Mouse (Mus musculus) retina, postnatal 1 day (tissue): ENCODE measurements around the gene Tll1.
"Not testable (repeated sequence)": the region's sequence is repeated elsewhere in the genome, so short reads cannot be mapped to it uniquely, and the experiment has no call there.

Experiments used
- DNase-seq: peaks from one replicate; pipeline ENCODE4 v3.0.0-alpha.2; 2012

Tll1 gene

DNA sequence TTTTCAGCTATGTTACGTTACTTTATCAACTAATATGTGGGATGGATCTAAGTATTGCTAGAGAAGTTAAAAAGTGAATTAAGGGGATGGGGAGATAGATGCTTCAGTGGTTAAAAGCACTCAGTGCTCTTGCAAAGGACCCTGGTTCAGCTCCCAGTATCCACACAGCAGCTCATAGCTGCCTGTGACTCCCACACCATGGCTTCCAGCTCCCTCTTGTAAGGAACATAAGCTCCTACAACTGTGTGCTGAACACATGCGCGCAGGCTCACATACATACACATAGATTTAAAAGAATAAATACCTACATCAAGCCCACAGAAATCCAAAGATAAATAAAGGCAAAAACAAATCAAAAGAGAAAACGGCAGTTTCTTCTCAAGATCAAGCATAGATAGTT lies 148.5 kb downstream of the Tll1 start:
- no peak for DNase-seq

DNA sequence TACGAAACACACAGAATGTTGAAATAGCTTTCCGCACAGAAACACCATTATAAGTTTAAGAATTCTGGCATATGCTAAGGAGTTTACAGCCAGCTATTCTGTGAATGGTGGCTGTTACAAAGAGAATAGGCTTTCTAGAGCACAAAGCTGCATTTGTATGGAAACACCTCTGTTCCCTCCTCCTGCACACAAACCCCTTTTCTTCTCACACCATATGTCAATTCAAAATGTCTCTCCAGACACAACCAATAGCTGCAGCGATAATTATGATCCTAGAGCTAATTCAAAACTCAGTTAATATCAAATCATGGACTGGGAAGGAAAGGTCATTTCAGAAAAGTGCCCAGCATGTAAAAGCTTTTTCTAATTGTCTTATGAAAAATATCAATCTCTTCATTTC lies 157.5 kb downstream of the Tll1 start:
- peak; percentile 44 for DNase-seq

DNA sequence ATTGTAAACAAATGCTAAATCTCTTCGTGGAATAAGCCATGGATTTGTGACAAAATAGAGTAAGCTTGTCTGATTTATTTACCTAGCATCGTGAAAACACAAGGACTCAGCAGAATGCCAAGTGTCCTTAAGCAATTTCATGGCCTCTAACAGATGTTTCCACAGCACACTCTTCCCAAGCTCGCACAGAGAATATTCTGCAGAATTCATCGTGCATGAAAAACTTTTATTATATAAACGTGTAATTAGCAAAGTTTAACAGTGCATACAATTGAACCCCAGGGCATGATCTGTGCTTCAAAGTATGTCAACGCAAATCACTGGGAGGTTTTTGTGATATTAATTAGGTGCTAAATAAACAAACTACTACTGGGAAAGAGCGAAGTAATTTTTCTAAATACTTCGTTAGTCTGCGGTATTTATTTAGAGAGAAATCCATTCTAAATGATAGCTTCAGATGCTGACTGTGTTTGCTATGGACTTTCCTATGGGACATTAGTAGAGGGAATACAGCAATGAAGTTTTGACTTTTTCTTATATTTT lies 158.0 kb downstream of the Tll1 start:
- peak; percentile 37 for DNase-seq

GRCm38 (mm10) chr8:64041303-64041884 lies 164.7 kb downstream of the Tll1 start:
- no peak for DNase-seq

DNA sequence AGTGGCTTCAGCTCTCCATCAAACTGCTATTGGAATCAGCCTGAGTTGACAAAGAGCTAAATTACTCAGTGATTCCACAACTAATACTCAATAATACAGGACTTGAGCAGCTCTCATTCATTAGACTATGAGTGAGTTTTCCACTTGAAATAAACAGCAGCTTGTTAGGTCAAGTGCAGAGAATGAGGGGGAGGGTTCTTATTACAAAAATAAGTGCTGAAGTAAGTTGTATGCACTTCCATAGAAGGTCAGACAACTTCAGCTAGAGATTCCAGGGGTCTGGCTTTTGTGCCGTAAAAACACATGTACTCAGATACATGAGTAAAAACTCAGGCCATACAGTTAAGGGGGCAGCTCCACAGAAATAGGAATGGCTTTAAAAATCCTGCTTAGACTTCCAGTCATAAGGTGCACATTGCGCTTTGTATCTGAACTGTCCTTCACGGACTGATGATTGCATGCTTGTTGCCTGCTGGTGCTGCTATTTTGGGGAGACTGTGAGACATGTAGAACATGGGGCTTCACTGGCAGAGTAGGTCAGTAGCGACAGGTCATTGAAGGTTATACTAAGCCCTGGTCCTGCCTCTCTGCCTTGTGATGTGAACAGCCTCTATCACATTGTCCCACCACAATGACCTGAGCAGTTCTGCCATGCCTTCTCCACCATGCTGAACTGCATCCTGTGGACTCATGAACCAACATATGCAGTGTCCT lies 175.2 kb downstream of the Tll1 start:
- no peak for DNase-seq

DNA sequence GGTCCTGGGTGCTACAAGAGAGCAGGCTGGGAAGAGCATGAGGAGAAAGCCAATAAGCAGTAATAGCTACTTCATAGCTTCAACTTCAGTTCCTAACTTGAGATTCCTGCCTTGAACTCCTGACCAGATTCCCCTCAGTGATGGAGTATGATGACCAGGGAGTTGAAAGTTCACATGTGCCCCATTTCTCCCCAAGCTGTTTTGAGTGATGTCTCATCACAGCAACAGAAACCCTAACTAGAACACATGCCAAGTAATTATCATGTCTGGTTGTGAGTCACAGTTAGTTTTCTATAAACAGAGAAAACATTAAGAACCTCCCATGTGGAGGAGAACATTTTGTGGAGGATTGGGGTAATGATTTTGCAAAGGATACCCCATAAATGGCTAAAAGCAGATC lies 176.0 kb downstream of the Tll1 start:
- no peak for DNase-seq

GRCm38 (mm10) chr8:64029525-64029924 lies 176.5 kb downstream of the Tll1 start:
- DNase-seq = no peak

- DNase-seq = no peak
These were observed 181.7 kb downstream of the Tll1 start for GRCm38 (mm10) chr8:64024359-64024758.

DNA sequence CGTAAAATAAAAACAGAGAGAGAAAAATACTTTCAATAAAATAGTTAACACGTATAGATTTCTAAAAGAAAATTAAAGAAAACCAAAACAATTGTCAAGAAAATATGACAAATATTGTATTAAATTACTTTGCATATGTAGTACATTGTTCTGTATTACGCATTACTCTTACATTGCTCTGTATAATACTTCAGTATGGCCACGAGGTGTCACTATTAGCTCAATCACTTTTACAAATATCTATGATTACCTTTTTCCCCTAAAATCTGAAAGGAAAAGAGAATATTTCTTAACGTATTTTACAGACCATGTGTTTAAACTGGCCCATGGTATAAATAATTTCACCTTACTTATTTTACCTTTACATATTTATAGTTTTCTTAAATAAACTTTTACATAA lies 182.5 kb downstream of the Tll1 start:
- DNase-seq = peak; percentile 51

DNA sequence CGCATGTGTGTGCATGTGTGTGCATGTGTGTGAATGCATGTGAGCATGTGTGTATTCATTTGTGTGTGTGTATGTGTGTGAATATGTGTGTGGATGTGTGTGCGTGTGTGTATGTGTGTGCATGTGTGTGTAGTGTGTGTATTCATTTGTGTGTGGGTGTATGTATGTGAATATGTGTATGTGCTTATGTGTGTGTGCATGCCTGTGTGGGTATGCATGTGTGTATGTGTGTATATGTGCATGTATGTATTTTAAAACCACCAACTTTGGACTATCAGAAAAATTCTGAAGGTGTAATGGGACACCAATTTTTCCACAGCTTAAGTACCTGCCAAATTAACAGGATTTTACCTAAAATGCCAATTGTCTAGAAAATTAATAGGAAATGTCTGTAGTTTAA lies 183.0 kb downstream of the Tll1 start:
- DNase-seq = no peak

DNA sequence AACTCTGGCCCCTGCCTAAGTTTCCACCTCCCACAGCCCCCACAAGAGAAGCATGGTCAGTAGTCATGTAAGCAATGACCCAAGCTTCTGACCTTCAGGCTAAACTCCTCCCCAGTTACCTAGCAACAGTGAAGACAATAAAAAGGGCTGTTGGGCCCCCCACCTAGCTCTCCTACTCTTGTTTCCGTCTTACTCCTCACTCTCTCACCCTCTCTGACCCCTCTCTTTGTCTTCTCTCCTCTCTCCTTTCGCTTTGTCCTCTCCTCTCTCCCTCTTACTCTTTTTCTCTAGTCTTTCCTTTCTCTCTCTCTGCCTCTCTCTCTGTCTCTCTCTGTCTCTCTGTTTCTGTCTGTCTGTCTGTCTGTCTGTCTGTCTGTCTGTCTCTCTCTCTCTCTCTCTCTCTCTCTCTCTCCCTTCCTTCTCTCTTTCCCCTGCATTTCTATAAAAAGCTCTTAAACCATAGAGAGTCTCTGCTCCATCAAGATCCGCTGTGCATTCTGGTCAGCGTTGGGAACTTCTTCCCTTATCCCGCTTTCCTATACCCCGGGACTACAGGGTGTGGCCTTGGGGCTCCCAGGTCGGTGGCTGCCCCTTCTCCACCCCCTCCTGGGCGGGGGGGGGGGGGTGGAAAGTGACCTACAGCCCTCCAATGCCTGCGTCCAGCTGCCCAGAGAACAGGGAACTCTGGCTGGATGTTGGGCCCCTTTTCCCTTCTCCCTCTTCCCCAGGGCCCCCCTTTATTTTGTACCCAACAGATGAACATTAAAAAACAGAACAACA lies 235.3 kb downstream of the Tll1 start:
- not testable (repeated sequence) for DNase-seq
